Mouse (Mus musculus) megakaryocyte-erythroid progenitor cell, adult 5 weeks (primary cell): ENCODE data around the gene Coro2a. TPM values are rescaled to one million over a fixed set of nuclear protein-coding genes. Genes with fewer than 3 reads are reported as not detected.

Source experiments
- polyA plus RNA-seq: library from polyadenylated mRNA; stranded (reverse); fragments of >175 nt; gene quantifications from 2 replicates; pipeline ENCODE4 v1.2.3, GENCODE M21; 2012

Gene Coro2a
- polyA plus RNA-seq = 92.6 and 164 TPM in 2 replicates

DNA sequence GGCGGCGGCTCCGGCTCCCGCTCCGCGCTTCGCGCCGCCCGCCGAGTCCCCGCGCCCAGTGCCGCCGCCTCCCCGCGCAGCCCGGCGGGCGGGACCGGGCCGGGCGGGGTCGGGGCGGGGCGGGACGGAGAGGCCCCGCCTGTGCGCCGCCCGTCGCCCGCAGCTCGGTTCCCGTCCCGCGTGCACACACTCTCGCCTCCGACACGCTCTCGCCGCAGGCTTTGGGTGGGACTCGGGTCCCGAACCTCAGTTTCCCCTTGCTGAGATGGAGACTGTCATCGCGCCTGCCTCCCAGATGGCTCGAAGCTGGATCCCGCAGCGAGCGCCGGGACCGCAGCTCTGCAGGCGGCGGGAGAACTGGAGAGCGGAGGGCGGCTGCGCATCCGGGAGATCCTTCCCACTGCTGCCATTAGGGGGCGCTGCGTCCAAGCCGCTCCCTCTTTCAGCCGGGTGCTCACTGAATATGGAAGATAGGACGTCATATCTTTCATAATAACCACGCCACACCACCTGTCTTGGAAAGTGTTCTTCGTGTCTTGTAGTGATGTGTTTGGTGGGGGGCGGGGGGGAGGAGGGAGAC, at the start of gene Coro2a:
Gene Coro2a (minus strand): TSS at position 359 of the 580 bp plus-strand sequence.

DNA sequence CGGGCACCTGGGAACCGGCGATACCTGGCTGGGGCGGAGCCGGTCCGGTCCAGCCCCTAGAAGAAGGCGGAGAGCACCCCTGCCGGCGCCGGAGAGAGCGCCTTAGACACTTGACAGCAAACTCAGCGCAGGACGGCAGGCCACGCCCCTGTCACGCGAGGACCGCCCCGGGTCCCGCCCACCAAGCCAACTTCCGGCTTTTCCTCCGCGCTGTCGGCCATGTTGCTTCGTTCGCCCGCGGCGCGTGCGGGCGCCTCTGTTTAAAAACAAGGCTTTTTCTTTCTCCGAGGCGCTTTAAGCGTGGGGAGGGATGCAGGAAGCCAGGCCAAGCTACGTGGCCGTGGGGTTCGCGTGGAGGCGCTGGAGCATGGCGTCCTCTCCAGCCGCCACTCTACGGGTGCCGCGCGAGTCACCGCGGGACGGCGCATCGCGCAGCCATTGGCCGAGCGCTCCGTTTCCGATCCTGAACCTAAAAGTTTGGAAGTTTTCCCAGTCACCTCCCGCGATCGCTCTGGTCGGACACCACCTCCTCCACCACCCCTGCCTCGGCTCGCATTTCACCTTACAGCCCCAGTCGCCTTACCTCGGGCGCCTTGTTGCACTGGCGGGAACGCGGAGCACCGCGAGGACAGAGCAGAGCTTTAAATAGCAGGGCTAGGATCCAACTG, 48.2 kb upstream of the Coro2a start, which contains the start of gene Tbc1d2:
Gene Tbc1d2 (minus strand): TSS at position 124 of the 668 bp plus-strand sequence.

DNA sequence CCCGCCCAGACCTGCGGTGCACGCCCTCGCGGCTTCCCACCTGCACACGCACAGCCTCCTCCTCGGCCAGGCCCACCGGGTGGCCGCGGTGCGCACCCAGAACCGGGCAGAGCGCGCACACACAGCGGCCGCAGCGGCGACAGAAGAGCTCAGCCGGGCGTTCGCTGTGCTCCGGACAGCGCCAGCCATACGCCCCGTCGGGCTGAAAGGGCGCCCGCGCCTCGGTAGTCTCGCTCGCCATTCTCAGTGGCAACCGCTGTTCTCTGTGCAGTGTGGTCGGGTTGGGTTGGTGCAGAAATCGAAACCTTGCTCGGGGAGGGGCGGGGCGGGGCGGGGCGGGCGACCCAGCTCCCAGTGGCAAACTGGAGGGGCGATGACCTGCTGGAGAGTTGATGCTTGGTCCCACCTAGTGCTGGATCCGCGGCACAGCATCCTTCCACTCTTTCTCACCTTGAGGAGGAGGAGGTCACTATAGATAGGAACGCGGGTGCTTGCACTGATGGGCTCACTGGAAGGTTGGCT, 66.1 kb downstream of the Coro2a start, which contains the start of gene Trim14:
Gene Trim14 (minus strand): TSS at position 302 of the 522 bp plus-strand sequence.

GRCm38 (mm10) chr4:46489028-46489925, 112.7 kb downstream of the Coro2a start, which contains the start of gene Nans:
TSS of gene Nans (plus strand) at chr4:46489248.

Other genes with a start within 250 kb of the Coro2a start
- gene Trmo, start 212.8 kb downstream of the Coro2a start, polyA plus RNA-seq = 2.5 and 2.9 TPM in 2 replicates
- gene Hemgn, start 188.7 kb downstream of the Coro2a start, polyA plus RNA-seq = 3.2 and 5.4 TPM in 2 replicates
- 838 and 983 TPM in 2 replicates for gene Anp32b, start 151.3 kb downstream of the Coro2a start, polyA plus RNA-seq
- 68.9 and 70.8 TPM in 2 replicates for gene Nans, start 113.0 kb downstream of the Coro2a start, polyA plus RNA-seq
- gene Trim14, start 66.1 kb downstream of the Coro2a start, polyA plus RNA-seq = 28.5 and 33.5 TPM in 2 replicates
- 11.6 and 17.5 TPM in 2 replicates for gene Tbc1d2, start 48.0 kb upstream of the Coro2a start, polyA plus RNA-seq